Mouse (Mus musculus): Measurements from ENCODE around the gene Lrrk1. TPM values are rescaled to one million over a fixed set of nuclear protein-coding genes. Genes with fewer than 3 reads are reported as not detected.

Lrrk1 gene
- polyA plus RNA-seq, 1 experiment from 2014 or later, result 3.4 TPM

- Histone ChIP-seq H3K27ac (replicated peaks) (no peak overlapping the region), H3K9ac (no peak overlapping the region), H3K4me3 (no peak overlapping the region), H3K4me1 (replicated peaks) (no peaks in the 10 kb centered on the region), H3K36me3 (no peaks in the 10 kb centered on the region), H3K4me2 (no peak overlapping the region), H3K9me3 (no peaks in the 10 kb centered on the region), H3K27me3 (no peaks in the 10 kb centered on the region)
- WGBS, result 85% methylated on average over 10 of the region's 10 CpGs
- no peak for ATAC-seq (ENCODE audit: low FRiP score, low read depth)
Measured at GRCm38 (mm10) chr7:66376560-66376959, 11.6 kb downstream of the Lrrk1 start.

DNA sequence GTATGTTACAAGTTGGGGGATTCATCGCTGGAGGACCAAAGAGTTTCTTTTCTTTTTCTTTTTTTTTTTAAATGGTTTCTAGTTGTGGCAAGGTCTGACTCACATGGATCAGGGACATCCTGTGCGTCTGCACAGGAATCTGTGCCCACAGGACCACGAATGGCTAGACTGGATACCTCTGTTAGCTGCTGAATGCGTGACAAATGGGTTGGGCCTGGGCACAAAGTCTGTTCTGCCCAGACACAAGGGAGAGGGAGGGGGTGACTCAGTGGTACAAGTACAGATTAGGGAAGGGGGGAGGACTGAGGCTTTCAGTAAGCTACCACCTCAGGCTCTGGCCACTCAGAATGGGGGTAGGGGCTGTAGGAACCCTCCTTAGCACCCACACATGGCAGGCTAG, 12.4 kb downstream of the Lrrk1 start:
- Histone ChIP-seq H3K9me3 (no peaks in the 10 kb centered on the region), H3K27ac (replicated peaks) (no peak overlapping the region), H3K9ac (no peak overlapping the region), H3K4me1 (replicated peaks) (no peaks in the 10 kb centered on the region), H3K27me3 (no peaks in the 10 kb centered on the region), H3K4me3 (no peak overlapping the region), H3K36me3 (no peaks in the 10 kb centered on the region), H3K4me2 (no peak overlapping the region)
- ATAC-seq (ENCODE audit: low FRiP score, low read depth), result no peak
- 83% methylated on average over 4 of the region's 4 CpGs for WGBS

DNA sequence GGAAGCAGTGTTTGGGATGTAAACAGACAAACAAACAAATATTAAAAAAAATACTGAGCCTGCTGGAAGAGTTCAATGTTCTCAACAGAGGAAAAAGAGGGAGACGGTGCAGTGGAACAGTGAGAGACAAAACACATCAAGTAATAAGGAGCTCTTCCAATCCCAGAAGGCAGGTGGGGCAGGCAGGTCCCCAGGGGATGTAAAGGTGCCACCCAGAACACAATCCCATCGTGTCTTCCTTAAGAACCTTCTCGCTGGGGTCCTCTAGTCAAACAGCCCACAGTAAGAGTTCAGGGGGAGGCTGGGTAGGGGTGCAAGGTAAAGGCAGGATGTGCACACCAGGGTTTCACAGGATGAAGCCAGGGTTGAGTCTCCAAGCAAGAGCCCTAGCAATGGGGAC, 14.8 kb downstream of the Lrrk1 start:
- H3K27me3 ChIP-seq, result no peaks in the 10 kb centered on the region
- no peaks in the 10 kb centered on the region for H3K4me1 ChIP-seq (replicated peaks)
- no peak overlapping the region for H3K4me2 ChIP-seq
- ATAC-seq (ENCODE audit: low FRiP score, low read depth), result no peak
- no peak overlapping the region for H3K9ac ChIP-seq
- H3K9me3 ChIP-seq, result no peaks in the 10 kb centered on the region
- WGBS, result 92% methylated on average over 3 of the region's 3 CpGs
- H3K27ac ChIP-seq (replicated peaks), result no peak overlapping the region
- H3K4me3 ChIP-seq, result no peak overlapping the region
- H3K36me3 ChIP-seq, result no peaks in the 10 kb centered on the region

GRCm38 (mm10) chr7:66370970-66371369, 17.2 kb downstream of the Lrrk1 start:
- 86% methylated on average over 6 of the region's 6 CpGs for WGBS
- ATAC-seq (ENCODE audit: low FRiP score, low read depth), result no peak
- H3K36me3 ChIP-seq, result no peaks in the 10 kb centered on the region
- no peak overlapping the region for H3K4me2 ChIP-seq
- no peak overlapping the region for H3K27ac ChIP-seq (replicated peaks)
- H3K9ac ChIP-seq, result no peak overlapping the region
- H3K9me3 ChIP-seq, result no peaks in the 10 kb centered on the region
- no peak overlapping the region for H3K4me3 ChIP-seq
- H3K27me3 ChIP-seq, result no peaks in the 10 kb centered on the region
- no peaks in the 10 kb centered on the region for H3K4me1 ChIP-seq (replicated peaks)

GRCm38 (mm10) chr7:66369934-66370445, 18.2 kb downstream of the Lrrk1 start:
- Histone ChIP-seq H3K27ac (replicated peaks) (no peak overlapping the region), H3K9me3 (no peaks in the 10 kb centered on the region), H3K4me3 (no peak overlapping the region), H3K36me3 (no peaks in the 10 kb centered on the region), H3K27me3 (no peaks in the 10 kb centered on the region), H3K4me1 (replicated peaks) (no peaks in the 10 kb centered on the region), H3K9ac (no peak overlapping the region), H3K4me2 (no peak overlapping the region)
- WGBS, result 88% methylated on average over 5 of the region's 5 CpGs
- no peak for ATAC-seq (ENCODE audit: low FRiP score, low read depth)

DNA sequence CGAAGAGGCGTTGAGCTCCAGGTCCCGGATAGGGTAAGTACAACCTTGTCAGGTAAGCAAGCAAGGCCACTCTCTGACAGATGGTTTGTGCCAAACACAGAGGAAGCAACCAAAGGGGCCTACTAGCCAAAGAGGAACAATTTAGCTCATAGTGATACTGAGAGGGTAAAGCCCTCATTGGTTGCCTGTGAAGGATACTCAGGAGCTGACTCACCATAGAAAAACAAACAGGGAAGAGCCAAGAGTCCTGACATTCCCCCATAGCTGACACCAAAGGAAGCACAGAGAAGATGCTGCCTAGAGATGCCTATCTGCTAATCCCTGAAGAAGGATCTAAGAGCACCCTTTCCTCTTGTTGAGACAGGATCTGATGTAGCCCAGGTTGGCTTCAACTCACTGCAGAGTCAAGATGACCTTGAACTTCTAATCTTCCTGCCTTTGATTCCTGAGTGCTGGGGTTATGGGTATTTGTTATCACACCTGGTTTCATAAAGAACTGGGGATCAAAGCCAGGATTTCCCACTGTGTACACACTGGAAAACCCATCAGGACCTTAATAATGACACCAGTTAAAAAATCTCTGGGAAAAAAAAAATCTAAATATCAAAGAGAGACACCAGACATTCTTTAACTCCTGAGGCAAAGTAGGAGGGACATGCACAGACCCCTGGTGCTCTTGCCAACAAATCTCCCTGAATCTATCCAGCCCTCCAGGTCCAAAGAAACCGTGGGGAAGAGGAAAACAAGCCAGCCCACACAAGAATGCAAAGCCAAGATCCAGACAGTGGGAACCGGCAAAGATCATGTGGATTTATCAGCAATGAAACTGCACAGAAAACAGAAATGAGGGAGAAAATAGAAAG, 18.8 kb downstream of the Lrrk1 start:
- Histone ChIP-seq H3K4me2 (no peak overlapping the region), H3K36me3 (no peaks in the 10 kb centered on the region), H3K4me1 (replicated peaks) (no peaks in the 10 kb centered on the region), H3K27ac (replicated peaks) (no peak overlapping the region), H3K4me3 (no peak overlapping the region), H3K27me3 (no peaks in the 10 kb centered on the region), H3K9me3 (no peaks in the 10 kb centered on the region), H3K9ac (no peak overlapping the region)
- 78% methylated on average over 5 of the region's 5 CpGs for WGBS
- ATAC-seq (ENCODE audit: low FRiP score, low read depth), result no peak

DNA sequence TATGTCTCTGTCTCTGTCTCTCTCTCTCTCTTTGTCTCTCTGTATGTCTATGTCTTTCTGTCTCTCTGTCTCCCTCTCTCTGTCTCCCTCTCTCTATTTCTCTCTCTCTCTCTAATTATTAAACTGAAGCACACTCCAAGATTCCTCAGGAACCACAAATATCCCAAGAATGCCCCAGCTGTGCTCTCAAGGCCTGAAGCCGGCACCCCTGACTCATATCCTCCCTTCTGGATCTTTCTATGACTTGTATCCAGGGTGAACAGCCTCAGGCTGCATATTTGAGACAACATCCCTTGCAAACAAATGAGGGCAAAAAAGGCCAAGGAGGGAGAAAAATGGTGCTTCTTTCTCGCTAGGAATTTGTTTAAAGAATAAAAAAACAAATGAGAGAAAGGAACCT, 22.2 kb downstream of the Lrrk1 start, which contains the start of gene Gm10974:
TSS of gene Gm10974 (plus strand) at position 2 of the 400 bp plus-strand sequence.
- Histone ChIP-seq H3K27ac (replicated peaks) (no peak within 1 kb of the TSS), H3K9ac (no peak within 1 kb of the TSS), H3K4me3 (no peak within 1 kb of the TSS), H3K36me3 (no peaks in the 10 kb centered on the region), H3K9me3 (no peaks in the 10 kb centered on the region), H3K4me1 (replicated peaks) (no peaks in the 10 kb centered on the region), H3K27me3 (no peaks in the 10 kb centered on the region), H3K4me2 (no peak within 1 kb of the TSS)
- 62% methylated on average over 2 of the region's 2 CpGs for WGBS
- no peak for ATAC-seq (ENCODE audit: low FRiP score, low read depth)

GRCm38 (mm10) chr7:66365411-66365810, 22.7 kb downstream of the Lrrk1 start:
- H3K4me3 ChIP-seq, result no peak overlapping the region
- no peak for ATAC-seq (ENCODE audit: low FRiP score, low read depth)
- no peak overlapping the region for H3K4me2 ChIP-seq
- no peaks in the 10 kb centered on the region for H3K9me3 ChIP-seq
- H3K36me3 ChIP-seq, result no peaks in the 10 kb centered on the region
- 84% methylated on average over 2 of the region's 2 CpGs for WGBS
- no peak overlapping the region for H3K9ac ChIP-seq
- no peaks in the 10 kb centered on the region for H3K4me1 ChIP-seq (replicated peaks)
- H3K27me3 ChIP-seq, result no peaks in the 10 kb centered on the region
- no peak overlapping the region for H3K27ac ChIP-seq (replicated peaks)

DNA sequence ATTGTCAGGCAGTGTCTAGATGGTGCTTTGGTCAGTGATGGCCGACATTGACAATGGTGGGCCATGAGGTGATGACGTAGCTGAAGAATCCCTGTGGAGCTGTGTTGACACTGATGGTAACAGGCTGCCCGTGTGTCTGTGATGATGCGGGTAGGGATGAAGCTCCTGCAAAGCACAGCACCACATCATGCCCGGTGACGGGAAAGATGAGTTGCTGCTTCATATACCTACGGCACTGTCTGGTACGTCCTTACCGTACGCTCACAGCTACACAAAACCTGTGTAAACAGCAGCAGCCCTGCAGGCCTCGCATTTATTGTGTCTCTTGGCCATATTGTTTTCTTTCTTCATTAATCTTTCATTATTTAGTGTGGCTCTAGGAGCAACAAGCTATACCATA, 23.7 kb downstream of the Lrrk1 start:
- no peak for ATAC-seq (ENCODE audit: low FRiP score, low read depth)
- WGBS, result 89% methylated on average over 11 of the region's 11 CpGs
- H3K9ac ChIP-seq, result no peak overlapping the region

DNA sequence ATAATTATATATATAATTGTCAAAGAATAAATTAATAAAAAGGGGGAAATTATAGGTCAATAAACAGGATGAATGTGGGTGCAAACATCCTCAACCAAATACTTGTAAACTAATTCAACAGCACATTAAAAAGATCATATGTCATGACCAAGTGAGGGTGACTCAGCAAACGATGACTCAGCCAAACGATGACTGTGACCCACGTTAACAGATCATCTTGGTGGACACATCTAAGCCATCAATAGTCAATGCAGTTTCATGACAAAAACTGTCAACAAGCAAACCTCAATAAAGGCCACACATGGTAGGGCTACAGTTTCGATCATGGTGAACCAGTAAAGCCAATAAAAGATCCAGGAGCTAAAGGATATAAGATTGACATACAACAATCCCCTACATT, 29.1 kb downstream of the Lrrk1 start:
- WGBS, result 94% methylated on average over 4 of the region's 4 CpGs
- Histone ChIP-seq H3K27ac (replicated peaks) (no peak overlapping the region), H3K4me1 (replicated peaks) (no peaks in the 10 kb centered on the region), H3K4me3 (no peak overlapping the region), H3K4me2 (no peak overlapping the region), H3K9me3 (no peaks in the 10 kb centered on the region), H3K27me3 (no peaks in the 10 kb centered on the region), H3K9ac (no peak overlapping the region), H3K36me3 (no peaks in the 10 kb centered on the region)
- ATAC-seq (ENCODE audit: low FRiP score, low read depth), result no peak

More for the DNA sequence above, 23.7 kb downstream of the Lrrk1 start:
- Histone ChIP-seq H3K36me3 (no peaks in the 10 kb centered on the region), H3K27me3 (no peaks in the 10 kb centered on the region), H3K27ac (replicated peaks) (no peak overlapping the region), H3K9me3 (no peaks in the 10 kb centered on the region), H3K4me2 (no peak overlapping the region), H3K4me1 (replicated peaks) (no peaks in the 10 kb centered on the region), H3K4me3 (no peak overlapping the region)

GRCm38 (mm10) chr7:66358461-66358860, 29.7 kb downstream of the Lrrk1 start:
- WGBS, result 93% methylated on average over 3 of the region's 3 CpGs
- H3K4me2 ChIP-seq, result no peak overlapping the region
- no peak for ATAC-seq (ENCODE audit: low FRiP score, low read depth)

GRCm38 (mm10) chr7:66355791-66356522, 32.2 kb downstream of the Lrrk1 start:
- no peak overlapping the region for H3K4me2 ChIP-seq
- H3K36me3 ChIP-seq, result no peaks in the 10 kb centered on the region
- 91% methylated on average over 8 of the region's 8 CpGs for WGBS
- no peak for ATAC-seq (ENCODE audit: low FRiP score, low read depth)
- no peaks in the 10 kb centered on the region for H3K4me1 ChIP-seq (replicated peaks)
- no peaks in the 10 kb centered on the region for H3K9me3 ChIP-seq
- H3K27ac ChIP-seq (replicated peaks), result no peak overlapping the region
- no peak overlapping the region for H3K4me3 ChIP-seq
- no peak overlapping the region for H3K9ac ChIP-seq
- H3K27me3 ChIP-seq, result no peaks in the 10 kb centered on the region

More at GRCm38 (mm10) chr7:66358461-66358860, 29.7 kb downstream of the Lrrk1 start:
- no peaks in the 10 kb centered on the region for H3K27me3 ChIP-seq
- no peaks in the 10 kb centered on the region for H3K36me3 ChIP-seq
- no peaks in the 10 kb centered on the region for H3K4me1 ChIP-seq (replicated peaks)
- H3K9ac ChIP-seq, result no peak overlapping the region
- no peaks in the 10 kb centered on the region for H3K9me3 ChIP-seq
- H3K4me3 ChIP-seq, result no peak overlapping the region
- H3K27ac ChIP-seq (replicated peaks), result no peak overlapping the region
